Mouse (Mus musculus) ES-Bruce4 (cell line): ENCODE data around the gene Gm8653. TPM values are rescaled to one million over a fixed set of nuclear protein-coding genes. Genes with fewer than 3 reads are reported as not detected.
"Not testable (repeated sequence)": the region's sequence is repeated elsewhere in the genome, so short reads cannot be mapped to it uniquely, and the experiment has no call there.

Experiments used
- H3K27ac ChIP-seq: 2 replicates; pipeline ENCODE4 v1.5.1; 2012; ENCODE audit warnings: low read length, inconsistent platforms; ENCODE audit not compliant: insufficient read depth
- H3K27me3 ChIP-seq: 2 replicates; pipeline ENCODE4 v1.6.1; 2012; ENCODE audit warnings: mild to moderate bottlenecking, low read length, inconsistent platforms; ENCODE audit not compliant: control insufficient read depth, poor library complexity, insufficient read depth, severe bottlenecking
- H3K36me3 ChIP-seq: 2 replicates; pipeline ENCODE4 v1.6.1; 2012; ENCODE audit warnings: inconsistent platforms, mild to moderate bottlenecking, low read length, moderate library complexity; ENCODE audit not compliant: control insufficient read depth, poor library complexity, insufficient read depth, severe bottlenecking
- H3K4me1 ChIP-seq: one replicate; pipeline ENCODE4 v1.8.1; 2011; ENCODE audit warnings: low read length; ENCODE audit not compliant: control insufficient read depth, insufficient read depth
- H3K4me3 ChIP-seq: 2 replicates; pipeline ENCODE4 v1.5.1; 2011; ENCODE audit warnings: low read depth, mild to moderate bottlenecking, low read length
- H3K9ac ChIP-seq: 2 replicates; pipeline ENCODE4 v1.6.1; 2012; ENCODE audit warnings: low read depth, mild to moderate bottlenecking, inconsistent platforms; ENCODE audit not compliant: poor library complexity, severe bottlenecking
- H3K9me3 ChIP-seq: replicated peaks from 2 replicates; pipeline ENCODE4 v1.6.1; 2012; ENCODE audit warnings: mild to moderate bottlenecking, low read length, inconsistent platforms; ENCODE audit not compliant: control insufficient read depth, poor library complexity, insufficient read depth, severe bottlenecking
- polyA plus RNA-seq: library from polyadenylated mRNA; stranded (reverse); fragments of >200 nt; gene quantifications from 2 replicates; pipeline ENCODE4 v1.2.4, GENCODE M21; 2011; ENCODE audit warnings: low read depth; ENCODE audit not compliant: missing spikeins, insufficient read depth, insufficient read length

Gm8653 gene
- not detected in 2 replicates for polyA plus RNA-seq

- H3K27ac ChIP-seq, H3K36me3 ChIP-seq, H3K9ac ChIP-seq, H3K4me3 ChIP-seq, H3K9me3 ChIP-seq, H3K4me1 ChIP-seq, H3K27me3 ChIP-seq: not testable (repeated sequence)
These were observed at the start of gene Gm8653 for GRCm38 (mm10) chr7:22201164-22201563. Gm8653 (minus strand) TSS chr7:22201264.

- H3K9me3 ChIP-seq, H3K27ac ChIP-seq, H3K36me3 ChIP-seq, H3K4me3 ChIP-seq, H3K27me3 ChIP-seq, H3K4me1 ChIP-seq, H3K9ac ChIP-seq: not testable (repeated sequence)
These were observed 28.3 kb upstream of the Gm8653 start, which contains the start of gene Gm8453 for GRCm38 (mm10) chr7:22229384-22229783. Gm8453 (minus strand) TSS chr7:22229484.

GRCm38 (mm10) chr7:22189077-22189476 lies 12.0 kb downstream of the Gm8653 start, which contains the start of gene Vmn1r143:
Vmn1r143 (plus strand) TSS chr7:22189377.
- H3K9ac ChIP-seq, H3K4me3 ChIP-seq, H3K36me3 ChIP-seq, H3K27me3 ChIP-seq, H3K4me1 ChIP-seq, H3K27ac ChIP-seq, H3K9me3 ChIP-seq: not testable (repeated sequence)

GRCm38 (mm10) chr7:22163935-22164334 lies 37.1 kb downstream of the Gm8653 start, which contains the start of gene Vmn1r142:
Vmn1r142 (minus strand) TSS chr7:22164035.
- not testable (repeated sequence) for H3K4me3 ChIP-seq, H3K4me1 ChIP-seq, H3K9me3 ChIP-seq, H3K27ac ChIP-seq, H3K9ac ChIP-seq, H3K36me3 ChIP-seq, H3K27me3 ChIP-seq

Other genes starting within 250 kb of the Gm8653 start
- not detected in 2 replicates for gene Vmn1r137, start 206.7 kb downstream of the Gm8653 start, polyA plus RNA-seq
- not detected in 2 replicates for gene Vmn1r138, start 172.4 kb downstream of the Gm8653 start, polyA plus RNA-seq
- not detected in 2 replicates for gene Gm6176, start 145.0 kb downstream of the Gm8653 start, polyA plus RNA-seq
- not detected in 2 replicates for gene Vmn1r139, start 132.2 kb downstream of the Gm8653 start, polyA plus RNA-seq
- not detected in 2 replicates for gene Gm16451, start 83.0 kb downstream of the Gm8653 start, polyA plus RNA-seq
- not detected in 2 replicates for gene Gm10666, start 66.5 kb downstream of the Gm8653 start, polyA plus RNA-seq
- gene Vmn1r142, start 37.2 kb downstream of the Gm8653 start, polyA plus RNA-seq: not detected in 2 replicates
- gene Vmn1r143, start 11.9 kb downstream of the Gm8653 start, polyA plus RNA-seq: not detected in 2 replicates
- gene Gm8453, start 28.2 kb upstream of the Gm8653 start, polyA plus RNA-seq: not detected in 2 replicates
- not detected in 2 replicates for gene Gm4187, start 128.5 kb upstream of the Gm8653 start, polyA plus RNA-seq
- gene Gm8660, start 169.8 kb upstream of the Gm8653 start, polyA plus RNA-seq: not detected in 2 replicates
- gene Vmn1r148, start 212.3 kb upstream of the Gm8653 start, polyA plus RNA-seq: not detected in 2 replicates
- not detected in 2 replicates for gene Vmn1r149, start 237.0 kb upstream of the Gm8653 start, polyA plus RNA-seq